Mouse (Mus musculus) lung, postnatal 0 days (tissue): ENCODE results near the gene Msantd3. TPM values are rescaled to one million over a fixed set of nuclear protein-coding genes. Genes with fewer than 3 reads are reported as not detected.

Experiments used
- ATAC-seq: fragments of 200-750 bp; cut with Nextera tagmentation; 2 replicates; pipeline ENCODE4 v1.8.0; 2017; ENCODE audit warnings: moderate library complexity
- DNase-seq: peaks from one replicate; pipeline ENCODE4 v3.0.0-alpha.2; 2016; ENCODE audit warnings: low spot score
- H3K27ac ChIP-seq: fragments of 300-500 bp; sonication (generic); 2 replicates; pipeline ENCODE4 v1.5.1; 2014; ENCODE audit warnings: antibody characterized with exemption, mild to moderate bottlenecking, low read length, mixed read lengths
- H3K27me3 ChIP-seq: fragments of 300-500 bp; sonication (generic); replicated peaks from 2 replicates; pipeline ENCODE4 v1.6.1; 2014; ENCODE audit warnings: low read length, mixed read lengths; ENCODE audit not compliant: insufficient read depth
- H3K36me3 ChIP-seq: fragments of 300-500 bp; sonication (generic); 2 replicates; pipeline ENCODE4 v1.6.1; 2014; ENCODE audit warnings: low read length, mixed read lengths; ENCODE audit not compliant: insufficient read depth
- H3K4me1 ChIP-seq: fragments of 300-500 bp; sonication (generic); 2 replicates; pipeline ENCODE4 v1.6.1; 2014; ENCODE audit warnings: antibody characterized with exemption, low read depth, low read length, mixed read lengths; ENCODE audit not compliant: insufficient read depth
- H3K4me2 ChIP-seq: fragments of 300-500 bp; sonication (generic); replicated peaks from 2 replicates; pipeline ENCODE4 v1.6.1; 2014; ENCODE audit warnings: low read depth, mild to moderate bottlenecking, low read length, moderate library complexity, mixed read lengths
- H3K4me3 ChIP-seq: fragments of 300-500 bp; sonication (generic); 2 replicates; pipeline ENCODE4 v1.5.1; 2014; ENCODE audit warnings: low read depth, low read length
- H3K9ac ChIP-seq: fragments of 300-500 bp; sonication (generic); replicated peaks from 2 replicates; pipeline ENCODE4 v1.6.1; 2014; ENCODE audit warnings: low read depth, mild to moderate bottlenecking
- H3K9me3 ChIP-seq: fragments of 300-500 bp; sonication (generic); 2 replicates; pipeline ENCODE4 v1.6.1; 2016; ENCODE audit warnings: low read length, mixed read lengths
- CTCF ChIP-seq: IDR thresholded peaks from 2 replicates; pipeline ENCODE4 v1.5.1; 2016; ENCODE audit warnings: antibody characterized with exemption, mild to moderate bottlenecking
- EP300 ChIP-seq: IDR thresholded peaks from 2 replicates; pipeline ENCODE4 v1.6.1; 2016; ENCODE audit warnings: antibody characterized with exemption, mild to moderate bottlenecking, control low read depth
- WGBS: fragments of 180-500 bp; shearing (Covaris S2); extraction: QIAGEN DNeasy Blood & Tissue Kit; methylation state at CpG from one replicate; pipeline ENCODE4 v1.1.7; 2014; 5-methylcytosine and 5-hydroxymethylcytosine counted together
- polyA plus RNA-seq: library from polyadenylated mRNA; unstranded; fragments of >200 nt; fragmentation: Nextera tagmentation; extraction: Ambion mirVana; gene quantifications from 2 replicates; pipeline ENCODE4 v1.2.1, GENCODE M21; 2015

Msantd3 gene
- polyA plus RNA-seq, 1 experiment from 2014 or later: 12.2 TPM

- no peaks in the 10 kb centered on the region for H3K9me3 ChIP-seq
- no peaks in the 10 kb centered on the region for H3K27me3 ChIP-seq
- DNase-seq (peak; percentile 52), ATAC-seq (peak; percentile 47)
- peaks cover 3% of the 10 kb centered on the region; the same call in 1 of the 2 replicates for H3K4me1 ChIP-seq
- H3K9ac ChIP-seq: peak within 1 kb of the TSS; percentile 71
- WGBS: 3% methylated on average over 33 of the region's 64 CpGs
- no peak for TF ChIP-seq EP300
- no peak for TF ChIP-seq CTCF
- H3K4me3 ChIP-seq: peak within 1 kb of the TSS; percentile 74
- peak within 1 kb of the TSS; percentile 79 for H3K27ac ChIP-seq
- H3K36me3 ChIP-seq: no peaks in the 10 kb centered on the region
- peak within 1 kb of the TSS; percentile 71 for H3K4me2 ChIP-seq
Measured at GRCm38 (mm10) chr4:48584421-48585240, 44.9 kb downstream of the Msantd3 start, which contains the start of gene Tmeff1. Tmeff1 (plus strand) TSS chr4:48585174.

GRCm38 (mm10) chr4:48585241-48586098 is 45.7 kb downstream of the Msantd3 start:
- H3K36me3 ChIP-seq: no peaks in the 10 kb centered on the region
- H3K4me3 ChIP-seq: peak overlapping the region; percentile 74
- TF ChIP-seq CTCF: 0 out of 2 replicates have a peak, but pooled peaks have one; percentile 2
- no peak for TF ChIP-seq EP300
- peak overlapping the region; percentile 79 for H3K27ac ChIP-seq
- peak overlapping the region; percentile 71 for H3K4me2 ChIP-seq
- peak; percentile 54 for DNase-seq
- ATAC-seq: peak; percentile 81
- WGBS: 2% methylated on average over 52 of the region's 92 CpGs
- H3K9me3 ChIP-seq: no peaks in the 10 kb centered on the region
- H3K27me3 ChIP-seq: no peaks in the 10 kb centered on the region
- H3K4me1 ChIP-seq: peaks cover 3% of the 10 kb centered on the region; the same call in 1 of the 2 replicates
- H3K9ac ChIP-seq: peak overlapping the region; percentile 71

GRCm38 (mm10) chr4:48586099-48586821 is 46.5 kb downstream of the Msantd3 start:
- Histone ChIP-seq H3K4me3 (peak overlapping the region; percentile 74), H3K27ac (peak overlapping the region; percentile 79), H3K4me2 (peak overlapping the region; percentile 71), H3K9ac (peak overlapping the region; percentile 71), H3K4me1 (peaks cover 3% of the 10 kb centered on the region; the same call in 1 of the 2 replicates), H3K27me3 (no peaks in the 10 kb centered on the region), H3K9me3 (no peaks in the 10 kb centered on the region), H3K36me3 (no peaks in the 10 kb centered on the region)
- DNase-seq (peak; percentile 41), ATAC-seq (peak; percentile 20; the same call in 1 of the 2 replicates)
- WGBS: 3% methylated on average over 12 of the region's 12 CpGs
- TF ChIP-seq CTCF: peak; percentile 35; the same call in 1 of the 2 replicates
- no peak for TF ChIP-seq EP300

- no peaks in the 10 kb centered on the region for H3K9me3 ChIP-seq
- H3K36me3 ChIP-seq: no peaks in the 10 kb centered on the region
- H3K27me3 ChIP-seq: no peaks in the 10 kb centered on the region
- H3K4me1 ChIP-seq: peaks cover 3% of the 10 kb centered on the region; the same call in 1 of the 2 replicates
- H3K4me3 ChIP-seq: no peak overlapping the region
- ATAC-seq (no peak), DNase-seq (no peak)
- whole genome bisulfite sequencing: 94% methylated on average over 2 of the region's 2 CpGs
- H3K9ac ChIP-seq: no peak overlapping the region
- H3K27ac ChIP-seq: no peak overlapping the region
- TF ChIP-seq EP300 (no peak), CTCF (peak; percentile 38; the same call in 1 of the 2 replicates)
- H3K4me2 ChIP-seq: no peak overlapping the region
Measured at GRCm38 (mm10) chr4:48587526-48587925, 47.8 kb downstream of the Msantd3 start.

GRCm38 (mm10) chr4:48588576-48588975 is 48.8 kb downstream of the Msantd3 start:
- Histone ChIP-seq H3K9me3 (no peaks in the 10 kb centered on the region), H3K9ac (no peak overlapping the region), H3K4me2 (no peak overlapping the region; the same call in 1 of the 2 replicates), H3K4me3 (no peak overlapping the region), H3K27me3 (no peaks in the 10 kb centered on the region), H3K27ac (peak overlapping the region; percentile 70; the same call in 1 of the 2 replicates), H3K4me1 (peaks cover 3% of the 10 kb centered on the region; the same call in 1 of the 2 replicates), H3K36me3 (no peaks in the 10 kb centered on the region)
- peak; percentile 81 for TF ChIP-seq EP300
- TF ChIP-seq CTCF: no peak
- peak; percentile 15; the same call in 1 of the 2 replicates for ATAC-seq
- WGBS: 16% methylated on average over 9 of the region's 9 CpGs
- peak; percentile 80 for DNase-seq
